Mouse (Mus musculus) spleen, adult 2 months (tissue): ENCODE results near the gene Tyw1. TPM values are rescaled to one million over a fixed set of nuclear protein-coding genes. Genes with fewer than 3 reads are reported as not detected.

ENCODE experiments used
- DNase-seq, 2 experiments: peaks; one replicate each; pipeline versions ENCODE4 v3.0.0 to v3.0.0-alpha.2; 2012 to 2021; ENCODE audit warnings: low spot score in 2 of 2, low read depth in 1 of 2
- H3K27ac ChIP-seq: fragments of 200-500 bp; 2 replicates; pipeline ENCODE4 v1.5.1; 2012; ENCODE audit warnings: low read length, inconsistent platforms; ENCODE audit not compliant: insufficient read depth
- H3K27me3 ChIP-seq: fragments of 200-500 bp; 2 replicates; pipeline ENCODE4 v1.6.1; 2012; ENCODE audit warnings: mild to moderate bottlenecking, moderate library complexity, low read length, inconsistent platforms; ENCODE audit not compliant: control insufficient read depth, insufficient read depth
- H3K36me3 ChIP-seq: fragments of 200-500 bp; 2 replicates; pipeline ENCODE4 v1.6.1; 2012; ENCODE audit warnings: mild to moderate bottlenecking, low read length, inconsistent platforms; ENCODE audit not compliant: control insufficient read depth, insufficient read depth
- H3K4me1 ChIP-seq: fragments of 200-500 bp; 2 replicates; pipeline ENCODE4 v1.6.1; 2011; ENCODE audit warnings: inconsistent platforms; ENCODE audit not compliant: control insufficient read depth, insufficient read depth, insufficient read length
- H3K4me3 ChIP-seq: fragments of 200-500 bp; 2 replicates; pipeline ENCODE4 v1.5.1; 2011; ENCODE audit warnings: mild to moderate bottlenecking, inconsistent platforms; ENCODE audit not compliant: insufficient read depth, insufficient read length; ENCODE audit errors: extremely low read depth
- CTCF ChIP-seq: fragments of 200-500 bp; IDR thresholded peaks from 2 replicates; pipeline ENCODE4 v1.5.1; 2011; ENCODE audit warnings: mild to moderate bottlenecking, inconsistent platforms; ENCODE audit not compliant: insufficient read depth, insufficient read length, insufficient replicate concordance; ENCODE audit errors: extremely low read depth
- POLR2A ChIP-seq: fragments of 200-500 bp; IDR thresholded peaks from 2 replicates; pipeline ENCODE4 v1.6.1; 2011; ENCODE audit warnings: low read depth, low read length, inconsistent platforms
- WGBS: fragments of 180-500 bp; shearing (Covaris S2); methylation state at CpG from one replicate; pipeline ENCODE4 v1.1.7; 2018; 5-methylcytosine and 5-hydroxymethylcytosine counted together
- polyA plus RNA-seq: library from polyadenylated mRNA; depleted of rRNA; stranded (reverse); fragments of >200 nt; gene quantifications from 2 replicates; pipeline ENCODE4 v1.2.3, GENCODE M21; 2012

Tyw1 gene
- polyA plus RNA-seq, 1 experiment, result 9.0 TPM

- no peak for DNase-seq
- peaks cover 14% of the 10 kb centered on the region for H3K36me3 ChIP-seq
- 85% methylated on average over 6 of the region's 6 CpGs for WGBS
- H3K4me1 ChIP-seq, result no peaks in the 10 kb centered on the region
- no peaks in the 10 kb centered on the region for H3K27me3 ChIP-seq
- no peak overlapping the region for H3K4me3 ChIP-seq
- TF ChIP-seq POLR2A, result no peak
- no peak for TF ChIP-seq CTCF
- H3K27ac ChIP-seq, result no peak overlapping the region
Observed at GRCm38 (mm10) chr5:130327615-130328263, 72.3 kb downstream of the Tyw1 start.

- Histone ChIP-seq H3K4me3 (no peak overlapping the region), H3K36me3 (peaks cover 14% of the 10 kb centered on the region), H3K4me1 (no peaks in the 10 kb centered on the region), H3K27me3 (no peaks in the 10 kb centered on the region), H3K27ac (no peak overlapping the region)
- TF ChIP-seq POLR2A (no peak), CTCF (no peak)
- WGBS, result 93% methylated on average over 9 of the region's 9 CpGs
- no peak for DNase-seq
Observed at GRCm38 (mm10) chr5:130328366-130328765, 72.9 kb downstream of the Tyw1 start.

- WGBS, result 71% methylated on average over 2 of the region's 2 CpGs
- TF ChIP-seq CTCF (no peak), POLR2A (no peak)
- Histone ChIP-seq H3K27ac (no peak overlapping the region), H3K4me3 (no peak overlapping the region), H3K36me3 (peaks cover 12% of the 10 kb centered on the region), H3K27me3 (no peaks in the 10 kb centered on the region), H3K4me1 (no peaks in the 10 kb centered on the region)
- DNase-seq, result no peak
Observed at GRCm38 (mm10) chr5:130329889-130330288, 74.5 kb downstream of the Tyw1 start.

- H3K4me1 ChIP-seq, result no peaks in the 10 kb centered on the region
- H3K36me3 ChIP-seq, result peaks cover 15% of the 10 kb centered on the region
- WGBS, result 96% methylated on average over 4 of the region's 4 CpGs
- no peak for DNase-seq
- no peak overlapping the region for H3K27ac ChIP-seq
- H3K4me3 ChIP-seq, result no peak overlapping the region
- no peaks in the 10 kb centered on the region for H3K27me3 ChIP-seq
- no peak for TF ChIP-seq POLR2A
- no peak for TF ChIP-seq CTCF
Observed at GRCm38 (mm10) chr5:130330801-130331200, 75.4 kb downstream of the Tyw1 start.

- Histone ChIP-seq H3K27me3 (no peaks in the 10 kb centered on the region), H3K4me3 (no peak overlapping the region), H3K27ac (no peak overlapping the region), H3K36me3 (peaks cover 14% of the 10 kb centered on the region), H3K4me1 (no peaks in the 10 kb centered on the region)
- WGBS, result 95% methylated on average over 4 of the region's 4 CpGs
- TF ChIP-seq POLR2A (no peak), CTCF (no peak)
- no peak for DNase-seq
Observed at GRCm38 (mm10) chr5:130331206-130331605, 75.8 kb downstream of the Tyw1 start.

- no peak for DNase-seq
- H3K27me3 ChIP-seq, result no peaks in the 10 kb centered on the region
- H3K4me3 ChIP-seq, result no peak overlapping the region
- peaks cover 19% of the 10 kb centered on the region for H3K36me3 ChIP-seq
- no peaks in the 10 kb centered on the region for H3K4me1 ChIP-seq
- H3K27ac ChIP-seq, result no peak overlapping the region
- 98% methylated on average over 7 of the region's 7 CpGs for WGBS
- TF ChIP-seq POLR2A (no peak), CTCF (no peak)
Observed at GRCm38 (mm10) chr5:130333566-130333965, 78.1 kb downstream of the Tyw1 start.

GRCm38 (mm10) chr5:130333971-130334370 is 78.6 kb downstream of the Tyw1 start:
- TF ChIP-seq POLR2A (no peak), CTCF (no peak)
- Histone ChIP-seq H3K36me3 (peaks cover 17% of the 10 kb centered on the region), H3K27me3 (no peaks in the 10 kb centered on the region), H3K27ac (no peak overlapping the region), H3K4me3 (no peak overlapping the region), H3K4me1 (no peaks in the 10 kb centered on the region)
- 91% methylated on average over 11 of the region's 11 CpGs for WGBS
- no peak for DNase-seq
